14 mouse cellular contexts compared by ENCODE assay signal in the genomic region with DNA sequence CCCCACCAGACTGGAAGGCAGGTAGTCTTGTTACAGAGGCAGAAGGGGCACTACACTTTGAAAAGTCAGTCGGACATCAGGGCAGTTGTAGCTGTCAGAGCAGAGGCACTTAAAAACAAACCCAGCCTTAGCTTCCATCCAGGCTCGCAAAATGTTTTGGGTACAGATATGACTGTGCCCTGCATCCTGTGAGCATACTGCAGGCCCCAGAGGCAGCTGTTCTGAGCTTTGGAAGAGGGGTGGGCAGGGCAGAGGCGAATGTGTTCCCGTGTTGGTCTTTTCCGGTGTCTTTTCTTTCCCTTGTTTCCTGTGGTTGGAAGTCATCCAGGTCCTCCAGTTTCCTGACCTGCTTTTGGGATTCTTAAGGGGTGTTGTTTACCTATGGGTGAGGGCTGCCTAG. TPM values are rescaled to one million over a fixed set of nuclear protein-coding genes. Genes with fewer than 3 reads are reported as not detected.
A peak's percentile ranks its signal among the peaks of the same experiment; 100 is the strongest.
DNase-seq lines count a peak whose midpoint lies in the region; ATAC-seq and TF ChIP-seq lines count a peak whose summit lies in the region.
"Had no signal": no experiment of that assay in that cellular context is flagged by ENCODE, and none has a peak within 500 bp of the region (broad histone marks: within the 10 kb centered on the region; RNA-seq: fewer than 3 reads in every experiment).

No protein-coding gene starts in this region.

- H3K36me3 ChIP-seq in stomach, embryonic 16.5 days (ENCODE audit: control insufficient read depth, insufficient read depth, low read length), result no peaks in the 10 kb centered on the region

- H3K9me3 ChIP-seq in stomach, embryonic 16.5 days (replicated peaks; ENCODE audit: control insufficient read depth, low read length), result no peaks in the 10 kb centered on the region
- H3K9me3 ChIP-seq: embryonic facial prominence, embryonic 15.5 days had no signal

- no peak for TF ChIP-seq CTCF in left cerebral cortex, adult 2 months (IDR thresholded peaks at IDR 0.05)

- no peaks in the 10 kb centered on the region for H3K27me3 ChIP-seq in stomach, embryonic 16.5 days (ENCODE audit: control insufficient read depth, insufficient read depth, low read length)

- H3K27ac ChIP-seq in left cerebral cortex, adult 2 months, result peak overlapping the region; percentile 64
- H3K27ac ChIP-seq in stomach, embryonic 16.5 days (ENCODE audit: low read length), result no peak overlapping the region
- H3K27ac ChIP-seq: embryonic facial prominence, embryonic 15.5 days had no signal

- H3K9ac ChIP-seq in stomach, embryonic 16.5 days (ENCODE audit: low read length), result peak overlapping the region; percentile 51
- H3K9ac ChIP-seq: embryonic facial prominence, embryonic 15.5 days had no signal

- intact Hi-C loops in heart, postnatal 36 days (cut with DNase I), result no loop called here
- intact Hi-C loops in left cerebral cortex, adult 2 months (cut with DNase I), result no loop called here
- intact Hi-C loops in left cerebral cortex, postnatal 14 days (cut with DNase I), result no loop called here

- WGBS in stomach, embryonic 16.5 days, result 28% methylated on average over 5 of the region's 5 CpGs

- peak overlapping the region; percentile 21 for H3K4me3 ChIP-seq in left cerebral cortex, adult 2 months
- no peak overlapping the region for H3K4me3 ChIP-seq in stomach, embryonic 16.5 days (replicated peaks; ENCODE audit: low read length)
- H3K4me3 ChIP-seq: embryonic facial prominence, embryonic 15.5 days had no signal

- H3K4me2 ChIP-seq in stomach, embryonic 16.5 days (ENCODE audit: low read depth, low read length), result peak overlapping the region; percentile 35; the same call in 1 of the 2 replicates
- H3K4me2 ChIP-seq: embryonic facial prominence, embryonic 15.5 days had no signal

- H3K4me1 ChIP-seq in stomach, embryonic 16.5 days (ENCODE audit: control insufficient read depth, insufficient read depth, low read length), result peaks cover 8% of the 10 kb centered on the region

- DNase-seq in heart, adult 11 months, result peak; percentile 86
- no peak for DNase-seq in heart, postnatal 36 days
- DNase-seq in left cerebral cortex, adult 2 months (ENCODE audit: extremely low spot score in 1 of 2, low spot score in 2 of 2), result peak in 1 of 2 experiments; percentile 6
- no peak for DNase-seq in left cerebral cortex, postnatal 14 days (ENCODE audit: low spot score in 2 of 2)
- peak; percentile 5 for DNase-seq in urinary bladder, postnatal 10 days (ENCODE audit: low spot score)
- DNase-seq in urinary bladder, adult 18-20 months (ENCODE audit: low spot score in 2 of 2), result no peak
- DNase-seq in right cerebral cortex, adult 2 months (ENCODE audit: low spot score in 2 of 2), result no peak
- DNase-seq: cerebellum, postnatal 10 days; kidney, postnatal 36 days; liver had no signal

- no peak for ATAC-seq in stomach, embryonic 16.5 days (ENCODE audit: insufficient read depth, low FRiP score)
- ATAC-seq: Patski had no signal

RNA-seq across cellular contexts. Expression of a gene that starts 3.8 kb away (rescaled TPM):
- total RNA-seq in heart, postnatal 36 days (2021), result 10 to 100 TPM; 15.1 to 15.5 TPM
- 10 to 100 TPM; 80.2 to 82.8 TPM for total RNA-seq in left cerebral cortex, adult 2 months (2021)
- total RNA-seq in left cerebral cortex, postnatal 14 days (2021), result 10 to 100 TPM; 55.3 to 57.7 TPM
- 2.4 and 3.1 TPM in 2 replicates for polyA plus RNA-seq in stomach, embryonic 16.5 days (2015; fragmentation: Nextera tagmentation; extraction: Ambion mirVana)

RNA-seq across cellular contexts. Expression of a gene that starts 11.1 kb away (rescaled TPM):
- total RNA-seq in heart, postnatal 36 days (2021), result 1 to 10 TPM; 5.3 to 5.5 TPM
- total RNA-seq in left cerebral cortex, adult 2 months (2021), result 10 to 100 TPM; 18.8 to 20.7 TPM
- total RNA-seq in left cerebral cortex, postnatal 14 days (2021), result 10 to 100 TPM; 13.7 to 14.7 TPM
- polyA plus RNA-seq in stomach, embryonic 16.5 days (2015; fragmentation: Nextera tagmentation; extraction: Ambion mirVana), result 4.3 and 4.4 TPM in 2 replicates

RNA-seq across cellular contexts. Expression of a gene that starts 20.8 kb away (rescaled TPM):
- 1 to 10 TPM; 2.6 to 3.2 TPM for total RNA-seq in heart, postnatal 36 days (2021)
- total RNA-seq in left cerebral cortex, adult 2 months (2021), result 10 to 100 TPM; 30.6 to 32.8 TPM
- 10 to 100 TPM; 22.5 to 23.0 TPM for total RNA-seq in left cerebral cortex, postnatal 14 days (2021)
- polyA plus RNA-seq in stomach, embryonic 16.5 days (2015; fragmentation: Nextera tagmentation; extraction: Ambion mirVana), result 11.5 and 12.5 TPM in 2 replicates

RNA-seq across cellular contexts. Expression of a gene that starts 35.2 kb away (rescaled TPM):
- not detected for total RNA-seq in heart, postnatal 36 days (2021)
- 10 to 100 TPM; 17.0 to 19.0 TPM for total RNA-seq in left cerebral cortex, adult 2 months (2021)
- total RNA-seq in left cerebral cortex, postnatal 14 days (2021), result 10 to 100 TPM; 19.7 to 21.0 TPM
- polyA plus RNA-seq in stomach, embryonic 16.5 days (2015; fragmentation: Nextera tagmentation; extraction: Ambion mirVana), result 0.15 and 0.20 TPM in 2 replicates
- polyA plus RNA-seq: gonadal fat pad, adult 2 months had no signal

RNA-seq across cellular contexts. Expression of a gene that starts 36.6 kb away (rescaled TPM):
- under 1 TPM; 0.70 to 0.80 TPM for total RNA-seq in heart, postnatal 36 days (2021)
- total RNA-seq in left cerebral cortex, adult 2 months (2021), result 1 to 10 TPM; 1.7 to 2.0 TPM
- total RNA-seq in left cerebral cortex, postnatal 14 days (2021), result 1 to 10 TPM; 1.1 to 1.3 TPM
- polyA plus RNA-seq in stomach, embryonic 16.5 days (2015; fragmentation: Nextera tagmentation; extraction: Ambion mirVana), result 0.15 and 3.4 TPM in 2 replicates
- polyA plus RNA-seq: Patski had no signal

Comparison
In these comparisons a context has a peak if more than half of its experiments do, and no peak if none do; other contexts are left out.
1. DNase-seq: peak in heart, adult 11 months (single experiment) and urinary bladder, postnatal 10 days (single experiment); none in heart, postnatal 36 days (0 of 2), left cerebral cortex, postnatal 14 days (0 of 2), urinary bladder, adult 18-20 months (0 of 2) and right cerebral cortex, adult 2 months (0 of 2).
2. RNA of a gene that starts 20.8 kb away (total RNA-seq): 30.6 to 32.8 TPM in left cerebral cortex, adult 2 months and 22.5 to 23.0 TPM in left cerebral cortex, postnatal 14 days; 2.6 to 3.2 TPM in heart, postnatal 36 days; every median in the first group is over 4 times any median in the second.